Mouse (Mus musculus) embryonic facial prominence, embryonic 11.5 days (tissue): ENCODE results near the gene Secisbp2l. TPM values are rescaled to one million over a fixed set of nuclear protein-coding genes. Genes with fewer than 3 reads are reported as not detected.

Experiments
- ATAC-seq: fragments of 200-750 bp; cut with Nextera tagmentation; replicated peaks from 2 replicates; pipeline ENCODE4 v1.8.0; 2017; ENCODE audit warnings: low read depth; ENCODE audit not compliant: insufficient number of reproducible peaks, low FRiP score, low TSS enrichment
- DNase-seq: peaks from one replicate; pipeline ENCODE4 v3.0.0-alpha.2; 2015; ENCODE audit warnings: low spot score
- H3K27ac ChIP-seq: fragments of 300-500 bp; sonication (generic); replicated peaks from 2 replicates; pipeline ENCODE4 v1.5.1; 2014; ENCODE audit warnings: mild to moderate bottlenecking, low read depth, low read length, control low read depth
- H3K27me3 ChIP-seq: fragments of 300-500 bp; sonication (generic); 2 replicates; pipeline ENCODE4 v1.6.1; 2014; ENCODE audit warnings: mild to moderate bottlenecking, low read length, moderate library complexity, mixed read lengths; ENCODE audit not compliant: control insufficient read depth, insufficient read depth
- H3K36me3 ChIP-seq: fragments of 300-500 bp; sonication (generic); replicated peaks from 2 replicates; pipeline ENCODE4 v1.6.1; 2014; ENCODE audit warnings: low read depth, mild to moderate bottlenecking, low read length, moderate library complexity, mixed read lengths; ENCODE audit not compliant: control insufficient read depth, insufficient read depth
- H3K4me1 ChIP-seq: fragments of 300-500 bp; sonication (generic); 2 replicates; pipeline ENCODE4 v1.6.1; 2014; ENCODE audit warnings: low read length, mixed read lengths; ENCODE audit not compliant: control insufficient read depth, insufficient read depth
- H3K4me2 ChIP-seq: fragments of 300-500 bp; sonication (generic); 2 replicates; pipeline ENCODE4 v1.6.1; 2014; ENCODE audit warnings: low read depth, mild to moderate bottlenecking, control low read depth, low read length, moderate library complexity
- H3K4me3 ChIP-seq: fragments of 300-500 bp; sonication (generic); 2 replicates; pipeline ENCODE4 v1.5.1; 2014; ENCODE audit warnings: low read depth, low read length, control low read depth
- H3K9ac ChIP-seq: fragments of 300-500 bp; sonication (generic); replicated peaks from 2 replicates; pipeline ENCODE4 v1.6.1; 2014; ENCODE audit warnings: mild to moderate bottlenecking, control low read depth, low read length
- H3K9me3 ChIP-seq: fragments of 300-500 bp; sonication (generic); replicated peaks from 2 replicates; pipeline ENCODE4 v1.6.1; 2016; ENCODE audit warnings: mild to moderate bottlenecking, low read length, inconsistent platforms, mixed read lengths; ENCODE audit not compliant: control insufficient read depth
- WGBS: fragments of 180-500 bp; shearing (Covaris S2); extraction: QIAGEN DNeasy Blood & Tissue Kit; methylation state at CpG from one replicate; pipeline ENCODE4 v1.1.7; 2014; 5-methylcytosine and 5-hydroxymethylcytosine counted together
- polyA plus RNA-seq: library from polyadenylated mRNA; unstranded; fragments of >200 nt; fragmentation: Nextera tagmentation; extraction: Ambion mirVana; gene quantifications from 2 replicates; pipeline ENCODE4 v1.2.1, GENCODE M21; 2014

Secisbp2l gene
- polyA plus RNA-seq, 1 experiment from 2014 or later: 23.1 TPM

- H3K9ac ChIP-seq: no peak overlapping the region
- H3K36me3 ChIP-seq: no peaks in the 10 kb centered on the region
- ATAC-seq (no peak), DNase-seq (no peak)
- 81% methylated on average over 2 of the region's 2 CpGs for WGBS
- no peaks in the 10 kb centered on the region for H3K27me3 ChIP-seq
- no peaks in the 10 kb centered on the region for H3K9me3 ChIP-seq
- H3K4me1 ChIP-seq: no peaks in the 10 kb centered on the region
- H3K4me3 ChIP-seq: no peak overlapping the region
- no peak overlapping the region for H3K27ac ChIP-seq
- H3K4me2 ChIP-seq: no peak overlapping the region
Observed at GRCm38 (mm10) chr2:125701606-125702005, 81.1 kb downstream of the Secisbp2l start.

GRCm38 (mm10) chr2:125696219-125696618, 86.5 kb downstream of the Secisbp2l start:
- no peak for DNase-seq
- ATAC-seq: no peak
- no peaks in the 10 kb centered on the region for H3K4me1 ChIP-seq
- WGBS: 64% methylated on average over 2 of the region's 2 CpGs
- H3K9me3 ChIP-seq: no peaks in the 10 kb centered on the region
- H3K9ac ChIP-seq: no peak overlapping the region
- H3K27me3 ChIP-seq: no peaks in the 10 kb centered on the region
- no peak overlapping the region for H3K27ac ChIP-seq
- H3K4me2 ChIP-seq: no peak overlapping the region
- H3K4me3 ChIP-seq: no peak overlapping the region
- H3K36me3 ChIP-seq: no peaks in the 10 kb centered on the region

GRCm38 (mm10) chr2:125694798-125695197, 87.9 kb downstream of the Secisbp2l start:
- Histone ChIP-seq H3K4me2 (no peak overlapping the region), H3K36me3 (no peaks in the 10 kb centered on the region), H3K4me3 (no peak overlapping the region), H3K9ac (no peak overlapping the region), H3K27ac (no peak overlapping the region), H3K4me1 (no peaks in the 10 kb centered on the region), H3K27me3 (no peaks in the 10 kb centered on the region), H3K9me3 (no peaks in the 10 kb centered on the region)
- ATAC-seq (no peak), DNase-seq (no peak)
- 85% methylated on average over 2 of the region's 2 CpGs for WGBS

- no peak for DNase-seq
- ATAC-seq: no peak
- H3K4me2 ChIP-seq: no peak overlapping the region
- no peak overlapping the region for H3K4me3 ChIP-seq
- no peaks in the 10 kb centered on the region for H3K27me3 ChIP-seq
- H3K9ac ChIP-seq: no peak overlapping the region
- no peaks in the 10 kb centered on the region for H3K36me3 ChIP-seq
- WGBS: 55% methylated on average over 2 of the region's 2 CpGs
- H3K27ac ChIP-seq: no peak overlapping the region
- no peaks in the 10 kb centered on the region for H3K9me3 ChIP-seq
- no peaks in the 10 kb centered on the region for H3K4me1 ChIP-seq
Observed at GRCm38 (mm10) chr2:125692010-125692409, 90.7 kb downstream of the Secisbp2l start.

Other genes with a start within 250 kb of the Secisbp2l start
- 8.6 and 8.7 TPM in 2 replicates for gene Cep152, start 157.8 kb downstream of the Secisbp2l start, polyA plus RNA-seq
- 332 and 336 TPM in 2 replicates for gene Eid1, start 109.8 kb downstream of the Secisbp2l start, polyA plus RNA-seq
- 1.2 and 1.3 TPM in 2 replicates for gene Shc4, start 58.7 kb downstream of the Secisbp2l start, polyA plus RNA-seq
- 37.3 and 38.8 TPM in 2 replicates for gene Galk2, start 76.2 kb upstream of the Secisbp2l start, polyA plus RNA-seq
- 126 and 144 TPM in 2 replicates for gene Cops2, start 76.3 kb upstream of the Secisbp2l start, polyA plus RNA-seq